Mouse (Mus musculus): ENCODE measurements around the gene Gm45753. TPM values are rescaled to one million over a fixed set of nuclear protein-coding genes. Genes with fewer than 3 reads are reported as not detected.

Gene Gm45753
- polyA plus RNA-seq, 1 experiment from 2014 or later = 0.05 TPM

GRCm38 (mm10) chr8:45253111-45253510 is 55.2 kb downstream of the Gm45753 start:
- no peaks in the 10 kb centered on the region for H3K36me3 ChIP-seq
- ATAC-seq (ENCODE audit: extremely low read depth, insufficient number of reproducible peaks, low FRiP score, low TSS enrichment) = no peak
- no peaks in the 10 kb centered on the region for H3K27me3 ChIP-seq (replicated peaks)
- no peak overlapping the region for H3K9ac ChIP-seq
- H3K4me3 ChIP-seq = no peak overlapping the region
- no peaks in the 10 kb centered on the region for H3K4me1 ChIP-seq
- no peak overlapping the region for H3K4me2 ChIP-seq
- WGBS = 41% methylated on average over 2 of the region's 2 CpGs
- H3K27ac ChIP-seq (replicated peaks) = no peak overlapping the region
- no peaks in the 10 kb centered on the region for H3K9me3 ChIP-seq

GRCm38 (mm10) chr8:45246307-45246706 is 62.0 kb downstream of the Gm45753 start:
- WGBS = 65% methylated on average over 7 of the region's 7 CpGs
- H3K9ac ChIP-seq = no peak overlapping the region

GRCm38 (mm10) chr8:45239363-45239762 is 68.9 kb downstream of the Gm45753 start:
- H3K9me3 ChIP-seq = no peaks in the 10 kb centered on the region
- no peak overlapping the region for H3K4me3 ChIP-seq
- peaks cover 22% of the 10 kb centered on the region; the same call in 1 of the 2 replicates for H3K27me3 ChIP-seq (replicated peaks)
- no peak overlapping the region for H3K9ac ChIP-seq
- no peak overlapping the region for H3K27ac ChIP-seq (replicated peaks)
- H3K36me3 ChIP-seq = no peaks in the 10 kb centered on the region
- ATAC-seq (ENCODE audit: extremely low read depth, insufficient number of reproducible peaks, low FRiP score, low TSS enrichment) = no peak
- no peak overlapping the region for H3K4me2 ChIP-seq
- WGBS = 77% methylated on average over 8 of the region's 8 CpGs
- H3K4me1 ChIP-seq = peaks cover 4% of the 10 kb centered on the region; the same call in 1 of the 2 replicates

More at GRCm38 (mm10) chr8:45246307-45246706, 62.0 kb downstream of the Gm45753 start:
- Histone ChIP-seq H3K9me3 (no peaks in the 10 kb centered on the region), H3K27me3 (replicated peaks) (no peaks in the 10 kb centered on the region), H3K36me3 (no peaks in the 10 kb centered on the region), H3K27ac (replicated peaks) (no peak overlapping the region), H3K4me1 (no peaks in the 10 kb centered on the region), H3K4me3 (no peak overlapping the region), H3K4me2 (no peak overlapping the region)
- ATAC-seq (ENCODE audit: extremely low read depth, insufficient number of reproducible peaks, low FRiP score, low TSS enrichment) = no peak

- Histone ChIP-seq H3K4me3 (no peak overlapping the region), H3K4me2 (no peak overlapping the region), H3K27ac (replicated peaks) (no peak overlapping the region), H3K27me3 (replicated peaks) (peaks cover 22% of the 10 kb centered on the region; the same call in 1 of the 2 replicates), H3K9me3 (no peaks in the 10 kb centered on the region), H3K36me3 (no peaks in the 10 kb centered on the region), H3K9ac (no peak overlapping the region), H3K4me1 (peaks cover 4% of the 10 kb centered on the region; the same call in 1 of the 2 replicates)
- no peak for ATAC-seq (ENCODE audit: extremely low read depth, insufficient number of reproducible peaks, low FRiP score, low TSS enrichment)
- 22% methylated on average over 3 of the region's 3 CpGs for WGBS
Observed at GRCm38 (mm10) chr8:45238282-45238681, 70.0 kb downstream of the Gm45753 start.

GRCm38 (mm10) chr8:45236164-45236912 is 71.9 kb downstream of the Gm45753 start:
- WGBS = 24% methylated on average over 14 of the region's 14 CpGs
- Histone ChIP-seq H3K4me3 (0 out of 2 replicates have a peak overlapping the region, but pooled peaks have one; percentile 20), H3K9ac (0 out of 2 replicates have a peak overlapping the region, but pooled peaks have one; percentile 8), H3K4me2 (peak overlapping the region; percentile 53), H3K36me3 (no peaks in the 10 kb centered on the region), H3K27me3 (replicated peaks) (peaks cover 22% of the 10 kb centered on the region; the same call in 1 of the 2 replicates), H3K27ac (replicated peaks) (no peak overlapping the region), H3K4me1 (peaks cover 4% of the 10 kb centered on the region; the same call in 1 of the 2 replicates), H3K9me3 (no peaks in the 10 kb centered on the region)
- ATAC-seq (ENCODE audit: extremely low read depth, insufficient number of reproducible peaks, low FRiP score, low TSS enrichment) = no peak; the same call in 1 of the 2 replicates

GRCm38 (mm10) chr8:45235228-45235627 is 73.0 kb downstream of the Gm45753 start:
- ATAC-seq (ENCODE audit: extremely low read depth, insufficient number of reproducible peaks, low FRiP score, low TSS enrichment) = no peak
- Histone ChIP-seq H3K9ac (no peak overlapping the region), H3K9me3 (no peaks in the 10 kb centered on the region), H3K4me1 (peaks cover 4% of the 10 kb centered on the region; the same call in 1 of the 2 replicates), H3K27me3 (replicated peaks) (peaks cover 22% of the 10 kb centered on the region; the same call in 1 of the 2 replicates), H3K36me3 (no peaks in the 10 kb centered on the region), H3K27ac (replicated peaks) (no peak overlapping the region), H3K4me3 (no peak overlapping the region), H3K4me2 (no peak overlapping the region)
- WGBS = 77% methylated on average over 6 of the region's 6 CpGs

GRCm38 (mm10) chr8:45233256-45233655 is 75.0 kb downstream of the Gm45753 start:
- H3K4me1 ChIP-seq = peaks cover 4% of the 10 kb centered on the region; the same call in 1 of the 2 replicates
- H3K9me3 ChIP-seq = no peaks in the 10 kb centered on the region
- 71% methylated on average over 3 of the region's 3 CpGs for WGBS
- H3K9ac ChIP-seq = no peak overlapping the region
- H3K27ac ChIP-seq (replicated peaks) = no peak overlapping the region
- no peak overlapping the region for H3K4me2 ChIP-seq
- no peak overlapping the region for H3K4me3 ChIP-seq
- H3K36me3 ChIP-seq = no peaks in the 10 kb centered on the region
- no peak for ATAC-seq (ENCODE audit: extremely low read depth, insufficient number of reproducible peaks, low FRiP score, low TSS enrichment)
- H3K27me3 ChIP-seq (replicated peaks) = peaks cover 16% of the 10 kb centered on the region; the same call in 1 of the 2 replicates

Other genes with a start within 250 kb of the Gm45753 start
- 0.09 and 0.15 TPM in 2 replicates for gene Mtnr1a, start 239.3 kb downstream of the Gm45753 start, polyA plus RNA-seq (2015; fragmentation: Nextera tagmentation; extraction: Ambion mirVana)
- 0.20 and 0.65 TPM in 2 replicates for gene F11, start 46.4 kb downstream of the Gm45753 start, polyA plus RNA-seq (2015; fragmentation: Nextera tagmentation; extraction: Ambion mirVana)
- gene Klkb1, start 13.6 kb downstream of the Gm45753 start, polyA plus RNA-seq (2015; fragmentation: Nextera tagmentation; extraction: Ambion mirVana) = 0.09 TPM in 1 of 2 replicates, not detected in the other
- 0.48 and 0.66 TPM in 2 replicates for gene Cyp4v3, start 24.8 kb upstream of the Gm45753 start, polyA plus RNA-seq (2015; fragmentation: Nextera tagmentation; extraction: Ambion mirVana)
- gene Fam149a, start 73.8 kb upstream of the Gm45753 start, polyA plus RNA-seq (2015; fragmentation: Nextera tagmentation; extraction: Ambion mirVana) = 3.7 and 5.6 TPM in 2 replicates
- 1.8 TPM in 2 replicates for gene Tlr3, start 102.6 kb upstream of the Gm45753 start, polyA plus RNA-seq (2015; fragmentation: Nextera tagmentation; extraction: Ambion mirVana)
- gene Sorbs2, start 199.3 kb upstream of the Gm45753 start, polyA plus RNA-seq (2015; fragmentation: Nextera tagmentation; extraction: Ambion mirVana) = 334 and 345 TPM in 2 replicates